Mouse (Mus musculus) forebrain, embryonic 12.5 days (tissue): Measurements from ENCODE around the gene Olfr153. TPM values are rescaled to one million over a fixed set of nuclear protein-coding genes. Genes with fewer than 3 reads are reported as not detected.

ENCODE experiments used
- polyA plus RNA-seq: library from polyadenylated mRNA; unstranded; fragments of >200 nt; fragmentation: Nextera tagmentation; extraction: Ambion mirVana; gene quantifications from 2 replicates; pipeline ENCODE4 v1.2.1, GENCODE M21; 2016

The Olfr153 gene
- polyA plus RNA-seq, 1 experiment from 2014 or later = not detected

Other genes starting within 250 kb of the Olfr153 start
- gene Olfr1118, start 224.2 kb upstream of the Olfr153 start, polyA plus RNA-seq = not detected in 2 replicates
- not detected in 2 replicates for gene Olfr1120, start 177.0 kb upstream of the Olfr153 start, polyA plus RNA-seq
- not detected in 2 replicates for gene Olfr1121, start 161.9 kb upstream of the Olfr153 start, polyA plus RNA-seq
- gene Olfr1122, start 145.9 kb upstream of the Olfr153 start, polyA plus RNA-seq = not detected in 2 replicates
- gene Olfr1123, start 115.2 kb upstream of the Olfr153 start, polyA plus RNA-seq = not detected in 2 replicates
- gene Olfr1124, start 101.5 kb upstream of the Olfr153 start, polyA plus RNA-seq = 0.08 and 0.15 TPM in 2 replicates
- gene Olfr1126, start 77.8 kb upstream of the Olfr153 start, polyA plus RNA-seq = not detected in 2 replicates
- gene Pramel7, start 34.7 kb upstream of the Olfr153 start, polyA plus RNA-seq = not detected in 2 replicates
- not detected in 2 replicates for gene Pramel6, start 25.2 kb upstream of the Olfr153 start, polyA plus RNA-seq
- gene Olfr1128, start 13.7 kb downstream of the Olfr153 start, polyA plus RNA-seq = not detected in 2 replicates
- gene Olfr1129, start 42.1 kb downstream of the Olfr153 start, polyA plus RNA-seq = not detected in 2 replicates
- gene Olfr1130, start 74.4 kb downstream of the Olfr153 start, polyA plus RNA-seq = not detected in 2 replicates
- not detected in 2 replicates for gene Olfr1131, start 95.3 kb downstream of the Olfr153 start, polyA plus RNA-seq
- gene Olfr1132, start 105.7 kb downstream of the Olfr153 start, polyA plus RNA-seq = not detected in 2 replicates
- not detected in 2 replicates for gene Olfr1133, start 115.6 kb downstream of the Olfr153 start, polyA plus RNA-seq
- gene Olfr1134, start 126.7 kb downstream of the Olfr153 start, polyA plus RNA-seq = not detected in 2 replicates
- not detected in 2 replicates for gene Olfr1135, start 141.9 kb downstream of the Olfr153 start, polyA plus RNA-seq
- gene Olfr1136, start 162.2 kb downstream of the Olfr153 start, polyA plus RNA-seq = not detected in 2 replicates
- not detected in 2 replicates for gene Olfr1137, start 181.4 kb downstream of the Olfr153 start, polyA plus RNA-seq
- gene Olfr1138, start 208.2 kb downstream of the Olfr153 start, polyA plus RNA-seq = not detected in 2 replicates
- gene Olfr1140, start 212.0 kb downstream of the Olfr153 start, polyA plus RNA-seq = not detected in 2 replicates
- not detected in 2 replicates for gene Olfr1141, start 222.2 kb downstream of the Olfr153 start, polyA plus RNA-seq
- gene Olfr152, start 247.7 kb downstream of the Olfr153 start, polyA plus RNA-seq = not detected in 2 replicates